Mouse (Mus musculus) liver, embryonic 14.5 days (tissue): Measurements from ENCODE around the gene Ralgapa2.

ENCODE experiments used
- CTCF ChIP-seq: IDR thresholded peaks from 2 replicates; pipeline ENCODE4 v1.5.1; 2016; ENCODE audit warnings: antibody characterized with exemption, low read depth, control low read depth
- EP300 ChIP-seq: IDR thresholded peaks from 2 replicates; pipeline ENCODE4 v1.6.1; 2016; ENCODE audit warnings: antibody characterized with exemption, low read depth

DNA sequence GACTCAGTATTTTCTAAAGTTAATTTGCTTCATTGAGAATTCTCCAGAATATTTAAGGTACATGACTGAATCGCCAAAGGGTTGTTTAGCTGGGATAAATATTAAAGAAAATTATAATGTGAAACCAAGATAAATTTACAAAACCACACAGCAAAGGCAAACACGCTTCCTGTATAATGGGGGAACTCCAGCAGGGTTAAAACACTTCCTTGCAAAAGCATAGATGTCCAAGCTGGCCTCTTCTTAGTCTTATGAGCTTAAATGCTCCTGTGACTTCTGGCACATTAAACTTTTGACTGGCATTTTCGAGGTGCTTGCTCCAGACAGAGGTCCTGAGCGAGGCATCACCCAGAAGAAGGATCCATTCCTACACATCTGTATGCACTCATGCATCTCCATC lies 188.6 kb downstream of the Ralgapa2 start:
- TF ChIP-seq CTCF = no peak
- TF ChIP-seq EP300 = no peak
